Mouse (Mus musculus) kidney, postnatal 25 days (tissue): ENCODE measurements around the gene Spata48.
A peak's percentile ranks its signal among the peaks of the same experiment; 100 is the strongest.

Experiments
- DNase-seq, 2 experiments: peaks; one replicate each; pipeline ENCODE4 v3.0.0; 2021; ENCODE audit warnings: mixed read lengths in 2 of 2

Spata48 gene

GRCm38 (mm10) chr11:11461635-11462560 lies at the start of gene Spata48, which contains the start of gene Zpbp:
Gene Spata48, plus strand, starts transcription at chr11:11462094.
Gene Zpbp, minus strand, starts transcription at chr11:11462408.
- peak; percentile 93 to 95 for DNase-seq

- no peak for DNase-seq
Measured at GRCm38 (mm10) chr11:11414188-11414587, 47.7 kb upstream of the Spata48 start.

GRCm38 (mm10) chr11:11417356-11417755 lies 44.5 kb upstream of the Spata48 start:
- DNase-seq: no peak

GRCm38 (mm10) chr11:11455037-11455436 lies 6.9 kb upstream of the Spata48 start:
- DNase-seq: peak in 1 of 2 experiments; percentile 6

- DNase-seq: no peak
Measured at GRCm38 (mm10) chr11:11462561-11462890, 632 bp downstream of the Spata48 start.

- DNase-seq: no peak
Measured at GRCm38 (mm10) chr11:11468924-11469323, 7.0 kb downstream of the Spata48 start.

GRCm38 (mm10) chr11:11484378-11484777 lies 22.5 kb downstream of the Spata48 start:
- no peak for DNase-seq

GRCm38 (mm10) chr11:11492044-11492443 lies 30.1 kb downstream of the Spata48 start:
- DNase-seq: no peak

GRCm38 (mm10) chr11:11495697-11496096 lies 33.8 kb downstream of the Spata48 start:
- DNase-seq: no peak

- DNase-seq: peak in 1 of 2 experiments; percentile 22
Measured at GRCm38 (mm10) chr11:11499944-11500343, 38.0 kb downstream of the Spata48 start.

- DNase-seq: no peak
Measured at GRCm38 (mm10) chr11:11506187-11506586, 44.3 kb downstream of the Spata48 start.

GRCm38 (mm10) chr11:11509413-11509812 lies 47.5 kb downstream of the Spata48 start:
- DNase-seq: no peak

- DNase-seq: no peak
Measured at GRCm38 (mm10) chr11:11512056-11512455, 50.2 kb downstream of the Spata48 start.

GRCm38 (mm10) chr11:11513008-11513799 lies 51.3 kb downstream of the Spata48 start:
- DNase-seq: no peak

- no peak for DNase-seq
Measured at GRCm38 (mm10) chr11:11514920-11515319, 53.0 kb downstream of the Spata48 start.

GRCm38 (mm10) chr11:11517781-11518435 lies 56.0 kb downstream of the Spata48 start:
- no peak for DNase-seq

- no peak for DNase-seq
Measured at GRCm38 (mm10) chr11:11519255-11520243, 57.7 kb downstream of the Spata48 start.

GRCm38 (mm10) chr11:11521908-11522441 lies 60.1 kb downstream of the Spata48 start:
- no peak for DNase-seq

- no peak for DNase-seq
Measured at GRCm38 (mm10) chr11:11528760-11529159, 66.9 kb downstream of the Spata48 start.

- no peak for DNase-seq
Measured at GRCm38 (mm10) chr11:11529165-11529564, 67.3 kb downstream of the Spata48 start.

- no peak for DNase-seq
Measured at GRCm38 (mm10) chr11:11530126-11530525, 68.2 kb downstream of the Spata48 start.

- no peak for DNase-seq
Measured at GRCm38 (mm10) chr11:11536295-11536694, 74.4 kb downstream of the Spata48 start.
